Mouse (Mus musculus): ENCODE measurements at regions not wholly inside any gene's neighbourhood (a gene's known extent, or its start where the extent isn't known, plus 50 kb on each side); places are given as distances from the start of the nearest gene placed in this dataset.

DNA sequence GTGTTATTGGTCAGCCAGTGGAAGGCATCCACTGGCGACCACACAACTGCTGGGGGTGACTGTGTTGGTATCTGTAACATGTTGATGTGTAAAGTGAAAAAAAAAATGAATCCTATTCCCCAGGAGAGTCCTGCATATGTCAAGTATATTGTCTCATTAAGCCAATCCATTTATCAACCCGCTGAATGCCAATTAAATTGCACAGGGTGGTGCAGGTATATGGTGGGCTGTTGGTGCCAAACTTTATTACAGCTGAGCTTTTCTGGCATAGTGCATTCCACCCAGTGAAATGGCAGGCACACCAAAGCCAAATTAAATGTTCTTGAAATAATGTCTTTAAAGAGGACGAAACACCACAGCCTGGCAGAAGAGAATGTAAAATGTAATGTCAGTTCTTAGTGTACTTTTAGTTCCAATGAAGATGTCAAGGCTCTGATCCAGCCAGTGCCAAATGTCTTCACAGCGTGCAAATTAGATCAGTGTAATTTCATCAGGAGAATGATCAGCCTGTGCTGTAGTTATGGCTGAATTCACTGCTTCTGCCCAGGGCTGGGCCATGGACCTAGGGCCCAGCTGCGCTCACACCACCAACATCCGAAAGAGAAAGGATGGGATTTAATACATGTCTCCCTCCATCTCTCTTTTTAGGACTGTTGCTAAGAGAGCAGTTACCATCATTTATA lies 66.6 kb upstream of the Itga4 start:
- ATAC-seq (replicated peaks; ENCODE audit: low FRiP score, low TSS enrichment, low read depth) (no peak), DNase-seq (ENCODE audit: low spot score) (no peak)
- Histone ChIP-seq H3K27me3 (replicated peaks; ENCODE audit: control insufficient read depth, insufficient read depth, low read length) (no peaks in the 10 kb centered on the region), H3K4me2 (ENCODE audit: low read length) (no peak overlapping the region), H3K27ac (ENCODE audit: low read depth) (no peak overlapping the region), H3K36me3 (ENCODE audit: control insufficient read depth, insufficient read depth, low read length) (no peaks in the 10 kb centered on the region), H3K4me1 (replicated peaks; ENCODE audit: control insufficient read depth, insufficient read depth, low read length) (no peaks in the 10 kb centered on the region), H3K9me3 (ENCODE audit: control insufficient read depth, low read length) (no peaks in the 10 kb centered on the region), H3K4me3 (ENCODE audit: low read depth, low read length) (no peak overlapping the region), H3K9ac (ENCODE audit: low read length) (no peak overlapping the region)
- 84% methylated on average over 6 of the region's 6 CpGs for WGBS

GRCm38 (mm10) chr2:79193851-79194250 lies 61.4 kb upstream of the Itga4 start:
- Histone ChIP-seq H3K36me3 (ENCODE audit: control insufficient read depth, insufficient read depth, low read length) (no peaks in the 10 kb centered on the region), H3K4me1 (replicated peaks; ENCODE audit: control insufficient read depth, insufficient read depth, low read length) (no peaks in the 10 kb centered on the region), H3K27ac (ENCODE audit: low read depth) (no peak overlapping the region), H3K9ac (ENCODE audit: low read length) (no peak overlapping the region), H3K4me2 (ENCODE audit: low read length) (no peak overlapping the region), H3K4me3 (ENCODE audit: low read depth, low read length) (no peak overlapping the region), H3K27me3 (replicated peaks; ENCODE audit: control insufficient read depth, insufficient read depth, low read length) (no peaks in the 10 kb centered on the region), H3K9me3 (ENCODE audit: control insufficient read depth, low read length) (no peaks in the 10 kb centered on the region)
- WGBS, result 78% methylated on average over 1 of the region's 1 CpGs
- no peak for ATAC-seq (replicated peaks; ENCODE audit: low FRiP score, low TSS enrichment, low read depth)
- no peak for DNase-seq (ENCODE audit: low spot score)

DNA sequence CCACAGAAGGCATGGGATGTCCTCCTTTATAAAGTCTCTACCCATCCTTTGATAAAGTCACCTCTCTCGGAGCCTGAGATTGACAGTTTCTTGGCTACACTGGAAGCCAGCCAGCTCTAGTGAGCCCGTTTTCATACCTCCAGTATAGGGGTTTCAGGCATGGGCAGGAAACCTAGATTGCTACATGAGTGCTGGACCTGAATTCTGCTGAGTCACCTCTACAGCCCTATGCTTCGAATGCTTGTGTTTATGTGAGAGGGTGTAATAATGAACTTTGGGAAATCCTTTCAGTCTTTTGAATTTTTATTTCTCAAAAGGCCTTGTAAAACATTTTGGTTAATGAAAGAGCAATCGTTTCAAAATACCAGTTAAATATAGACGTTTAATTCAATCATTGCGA lies 53.5 kb upstream of the Itga4 start:
- DNase-seq (ENCODE audit: low spot score) (no peak), ATAC-seq (replicated peaks; ENCODE audit: low FRiP score, low TSS enrichment, low read depth) (no peak)
- 79% methylated on average over 6 of the region's 6 CpGs for WGBS
- Histone ChIP-seq H3K4me1 (replicated peaks; ENCODE audit: control insufficient read depth, insufficient read depth, low read length) (no peaks in the 10 kb centered on the region), H3K27me3 (replicated peaks; ENCODE audit: control insufficient read depth, insufficient read depth, low read length) (no peaks in the 10 kb centered on the region), H3K4me3 (ENCODE audit: low read depth, low read length) (no peak overlapping the region), H3K27ac (ENCODE audit: low read depth) (no peak overlapping the region), H3K36me3 (ENCODE audit: control insufficient read depth, insufficient read depth, low read length) (no peaks in the 10 kb centered on the region), H3K4me2 (ENCODE audit: low read length) (no peak overlapping the region), H3K9ac (ENCODE audit: low read length) (no peak overlapping the region), H3K9me3 (ENCODE audit: control insufficient read depth, low read length) (no peaks in the 10 kb centered on the region)

Data from intestine, embryonic 14.5 days (tissue).